Mouse (Mus musculus): ENCODE results near the gene Slirp.

GRCm38 (mm10) chr12:87418921-87419320 lies 24.8 kb upstream of the Slirp start:
- TF ChIP-seq CTCF (IDR thresholded peaks at IDR 0.05; ENCODE audit: low read depth, low read length) (no peak), POLR2A (IDR thresholded peaks at IDR 0.05; ENCODE audit: extremely low read depth, insufficient read depth, low read length) (no peak)

All from liver, adult 2 months (tissue).